Mouse (Mus musculus) cerebellum, adult 8-10 months (tissue): ENCODE data around the gene Lmna.
A peak's percentile ranks its signal among the peaks of the same experiment; 100 is the strongest.

Source experiments
- DNase-seq: peaks from one replicate; pipeline ENCODE4 v3.0.0; 2022

The Lmna gene

DNA sequence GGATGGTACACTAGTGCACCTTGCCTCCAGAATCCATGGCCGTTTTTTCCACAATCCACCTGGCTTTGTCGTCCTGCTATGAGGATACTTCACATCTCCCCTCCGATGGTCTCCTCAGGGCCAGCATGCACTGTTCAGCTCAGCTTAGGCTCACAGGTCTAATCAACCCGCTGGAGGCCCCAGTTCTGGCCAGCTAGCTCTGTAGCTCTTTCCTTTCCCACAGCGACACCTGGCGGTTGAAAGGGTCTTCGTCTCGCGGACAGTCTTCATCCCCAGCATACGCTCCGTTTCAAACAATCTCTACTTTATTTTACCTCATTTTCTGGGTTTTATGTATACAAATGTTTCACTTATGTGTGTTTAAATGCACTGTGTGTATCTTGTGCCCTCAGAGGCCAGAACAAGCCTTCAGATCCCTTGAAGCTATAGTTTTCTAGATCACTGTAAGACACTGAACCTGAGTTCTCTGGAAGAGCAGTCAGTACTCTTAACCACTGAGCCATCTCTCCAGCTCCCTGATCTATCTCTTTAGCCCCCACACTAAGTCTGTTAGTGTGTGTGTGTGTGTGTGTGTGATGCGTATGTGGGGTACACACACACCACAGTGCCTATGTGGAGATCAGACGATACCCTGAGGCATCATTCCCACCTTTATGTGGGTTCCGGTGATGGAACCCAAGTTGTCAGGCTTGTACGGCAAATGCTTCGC is 42.5 kb downstream of the Lmna start:
- peak; percentile 90 for DNase-seq

- DNase-seq, result no peak
These were observed 44.6 kb downstream of the Lmna start for GRCm38 (mm10) chr3:88465127-88465526.

- DNase-seq, result no peak
These were observed 45.3 kb downstream of the Lmna start for GRCm38 (mm10) chr3:88464425-88464824.

DNA sequence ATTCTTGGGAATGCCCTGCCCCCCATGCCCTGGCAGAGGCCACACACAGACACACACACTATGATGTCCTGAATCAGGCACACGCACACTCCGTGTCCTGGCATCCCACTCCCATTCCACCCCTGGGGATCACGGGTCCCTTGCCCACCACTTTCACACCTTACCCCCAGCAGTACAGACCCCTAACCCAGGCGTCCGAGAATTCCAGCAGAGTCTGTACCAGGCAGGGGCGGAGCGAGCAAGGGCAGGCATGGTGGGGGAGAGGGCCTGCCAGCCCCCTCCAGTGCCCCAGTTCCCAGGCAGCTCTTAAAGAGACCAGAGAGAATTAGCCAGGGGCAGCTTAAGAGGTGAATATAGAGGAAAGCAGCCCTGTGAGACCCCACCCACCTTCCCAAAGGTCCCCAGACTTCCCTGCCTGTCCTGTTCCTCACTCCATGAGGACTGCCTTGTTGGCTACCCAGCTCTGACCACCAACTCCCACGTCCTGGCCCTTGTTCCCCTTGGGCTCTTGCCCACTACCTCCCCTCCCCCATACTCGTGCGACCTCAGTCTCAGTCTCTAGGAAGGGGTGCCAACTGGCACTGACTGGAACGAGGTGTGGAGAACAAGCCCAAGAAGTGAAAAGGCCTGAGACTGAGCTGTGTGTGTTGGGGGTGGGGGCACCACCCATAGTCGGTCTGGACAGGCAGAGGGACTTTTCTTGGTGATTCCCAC is 48.6 kb downstream of the Lmna start, which contains the start of gene Sema4a:
Gene Sema4a (minus strand): TSS at position 200 of the 714 bp plus-strand sequence.
- no peak for DNase-seq

GRCm38 (mm10) chr3:88460029-88460428 is 49.7 kb downstream of the Lmna start:
- no peak for DNase-seq

- DNase-seq, result no peak
These were observed 51.0 kb downstream of the Lmna start for GRCm38 (mm10) chr3:88458778-88459219.

DNA sequence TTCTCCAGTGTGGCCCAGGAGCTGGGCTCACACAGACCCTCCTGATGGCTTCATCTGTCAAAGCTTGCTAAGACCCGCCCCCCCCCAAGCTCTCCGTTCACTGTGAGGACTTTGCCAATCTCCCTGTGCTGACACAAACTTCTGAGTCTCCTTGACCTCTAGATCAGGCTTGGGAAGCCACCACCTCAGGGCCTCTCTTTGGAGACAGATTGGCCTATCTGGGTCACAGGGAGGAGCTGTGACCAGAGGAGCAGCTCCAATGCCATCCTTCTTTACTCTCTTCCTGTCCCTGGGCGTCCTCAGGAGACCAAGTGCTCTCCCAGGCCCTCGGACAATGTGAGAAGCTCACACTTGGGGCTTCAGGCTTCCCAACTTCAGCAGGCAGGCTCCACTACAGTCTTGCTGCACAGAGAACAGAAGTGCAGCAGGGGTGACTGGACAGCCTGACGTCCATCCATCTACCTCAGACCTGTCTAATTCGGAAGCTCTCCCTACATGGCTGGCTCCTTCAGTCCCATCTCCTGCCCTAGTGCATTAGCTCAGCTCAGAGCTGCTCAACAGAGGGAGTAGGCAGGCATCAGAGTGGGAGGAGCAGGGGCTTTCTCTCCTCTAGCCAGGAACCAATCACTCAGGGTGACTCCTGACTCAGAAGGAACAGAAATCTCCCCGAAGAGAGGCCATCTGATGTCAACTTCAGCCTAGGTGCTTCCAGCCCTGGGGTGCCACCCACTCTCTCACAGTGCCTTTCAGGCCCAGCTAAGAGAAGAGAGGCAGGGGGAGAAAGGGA is 52.8 kb downstream of the Lmna start:
- no peak for DNase-seq

DNA sequence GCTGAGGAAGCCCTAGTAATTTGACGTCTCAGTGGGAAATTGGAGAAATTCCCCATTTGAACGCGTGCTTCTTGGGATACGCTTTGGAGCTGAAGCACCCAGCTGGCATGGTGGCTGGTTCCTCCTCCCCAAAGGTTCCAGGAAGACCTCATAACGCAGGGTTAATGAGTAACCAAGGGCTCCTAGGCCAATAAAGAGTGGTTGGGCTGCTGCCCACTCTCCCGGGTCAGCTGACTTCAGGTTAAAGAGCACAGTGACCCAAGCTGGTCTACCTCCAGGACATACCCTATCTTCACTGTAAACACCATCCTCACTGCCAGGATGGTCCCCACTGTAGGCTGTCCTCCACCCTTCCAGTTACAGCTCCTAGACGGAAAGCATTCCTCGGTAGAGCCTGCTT is 53.4 kb downstream of the Lmna start:
- DNase-seq, result no peak

DNA sequence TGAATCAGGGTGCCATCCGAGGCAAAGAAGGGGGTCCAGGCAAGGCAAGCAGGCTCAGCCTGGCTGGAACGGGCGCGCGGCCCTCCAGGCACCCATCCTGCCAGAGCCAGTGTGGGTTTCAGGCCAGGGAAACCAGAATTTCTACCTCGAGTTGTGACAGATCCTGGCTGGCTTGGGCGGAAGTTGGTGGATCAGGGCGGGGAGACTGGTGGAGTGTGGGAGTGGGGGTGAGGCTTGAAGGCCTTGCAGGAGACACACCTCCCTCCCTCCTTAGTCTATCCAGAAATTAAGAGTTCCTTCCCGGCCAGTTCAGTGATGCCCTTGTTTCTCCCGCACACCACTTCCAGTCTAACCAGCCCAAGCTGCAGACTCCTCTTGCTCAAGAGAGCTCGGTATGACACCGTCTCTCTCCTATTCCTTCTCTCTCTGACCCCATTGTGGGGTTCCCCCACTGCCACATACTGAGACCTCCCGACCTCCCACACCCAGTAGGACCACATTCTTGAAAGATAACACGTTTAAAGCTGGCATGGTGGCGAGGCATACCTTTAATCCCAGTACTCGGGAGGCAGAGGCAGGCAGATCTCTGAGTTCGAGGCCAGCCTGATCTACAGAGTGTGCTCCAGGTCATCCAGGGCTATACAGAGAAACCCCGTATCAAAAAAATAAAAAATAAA is 54.0 kb downstream of the Lmna start:
- DNase-seq, result no peak

DNA sequence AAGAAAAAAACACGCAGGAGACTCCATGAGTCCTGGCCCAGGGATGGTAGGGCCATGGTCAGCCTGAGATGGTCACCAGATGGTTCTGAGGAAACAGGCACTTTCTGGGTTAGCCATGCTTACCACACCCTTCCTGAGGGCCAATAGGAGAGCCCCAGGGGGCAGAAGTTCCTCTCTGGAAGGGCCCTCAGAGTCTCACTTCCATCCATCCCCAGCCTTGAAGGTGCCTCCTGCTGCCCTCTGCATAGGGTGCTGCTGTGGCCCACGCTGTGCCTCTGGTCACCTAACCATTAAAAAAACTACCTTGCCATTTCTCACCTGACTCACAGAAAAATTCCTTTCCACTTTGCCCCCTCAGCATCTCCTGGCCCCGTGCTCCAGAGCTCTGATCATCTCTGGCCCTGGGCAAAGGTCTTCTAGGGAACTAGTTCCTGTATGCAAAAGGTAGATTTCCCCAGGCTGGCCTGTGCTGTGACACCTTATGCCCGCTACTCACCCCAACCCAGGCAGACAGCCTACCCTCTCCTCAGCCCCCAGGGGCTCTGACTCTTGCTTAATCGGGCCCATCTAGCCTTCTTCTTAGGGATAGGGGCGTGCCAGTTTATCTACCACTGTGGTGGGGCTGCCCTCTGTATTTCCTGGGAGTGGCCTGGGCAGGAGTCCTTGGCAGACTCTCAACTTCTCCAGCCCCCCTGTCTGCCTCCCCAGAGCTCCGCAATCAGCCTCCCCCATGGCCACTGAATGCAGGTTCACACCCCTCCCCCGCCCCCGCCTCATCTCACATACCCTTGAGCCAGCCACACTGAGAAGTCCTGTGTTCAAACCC is 54.8 kb downstream of the Lmna start:
- no peak for DNase-seq

DNA sequence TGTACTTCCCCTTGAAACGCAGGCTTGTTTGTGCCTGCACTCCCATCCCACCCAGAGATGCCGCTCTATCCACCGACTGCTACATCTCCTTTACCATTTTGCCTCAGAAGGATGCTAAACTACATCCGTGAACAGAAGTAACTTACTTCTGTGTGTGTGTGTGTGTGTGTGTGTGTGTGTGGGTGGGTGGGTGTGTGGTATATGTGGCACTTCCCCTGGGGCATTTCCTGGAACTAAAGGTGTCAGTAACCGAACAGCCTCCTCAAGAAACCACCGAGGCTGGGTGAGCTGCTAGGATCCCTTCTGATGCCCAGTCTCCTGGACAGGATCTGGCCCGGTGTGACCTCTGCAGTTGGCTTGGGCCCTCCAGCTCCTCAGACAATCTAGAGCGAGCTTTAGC is 55.8 kb downstream of the Lmna start:
- no peak for DNase-seq

GRCm38 (mm10) chr3:88453369-88453768 is 56.4 kb downstream of the Lmna start:
- no peak for DNase-seq

GRCm38 (mm10) chr3:88452716-88453115 is 57.0 kb downstream of the Lmna start:
- no peak for DNase-seq

GRCm38 (mm10) chr3:88452246-88452645 is 57.5 kb downstream of the Lmna start:
- no peak for DNase-seq

DNA sequence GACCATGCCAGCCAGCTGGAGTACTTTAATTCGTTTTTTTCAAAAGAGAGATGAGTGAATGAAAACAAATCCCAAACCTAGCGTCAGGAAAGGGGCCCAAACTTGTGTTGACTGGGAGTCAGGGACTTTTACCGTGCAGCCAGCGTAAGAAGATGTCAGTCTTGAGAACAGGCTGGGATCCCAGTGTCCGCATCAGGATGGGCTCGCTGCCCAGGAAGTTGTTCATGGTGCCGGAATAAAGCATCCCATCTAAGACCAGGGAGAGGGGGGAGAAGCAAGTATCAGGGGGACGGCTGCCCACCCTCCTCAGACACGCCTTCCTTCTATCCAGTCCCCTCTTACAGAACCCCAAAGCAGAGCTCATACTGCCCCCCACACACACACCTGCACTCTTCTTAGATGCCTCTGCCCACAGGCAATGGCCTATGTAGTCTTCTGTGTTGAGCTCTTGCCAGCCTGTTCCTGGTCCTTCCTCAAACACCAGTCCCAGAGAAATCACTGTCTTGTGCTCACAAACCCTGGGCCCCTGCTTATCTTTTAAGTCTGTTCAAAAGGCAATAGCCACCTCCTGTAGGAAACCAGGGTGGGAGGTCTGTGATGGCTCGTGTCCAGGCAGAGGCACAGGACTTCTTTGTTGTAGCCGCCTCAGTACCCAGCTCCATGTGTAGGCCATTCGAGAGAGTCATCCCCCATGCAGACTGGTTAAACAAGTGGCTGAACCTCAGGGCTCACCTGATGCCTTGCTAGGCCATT is 59.2 kb downstream of the Lmna start:
- no peak for DNase-seq

GRCm38 (mm10) chr3:88449395-88450023 is 60.2 kb downstream of the Lmna start:
- DNase-seq, result peak; percentile 68

GRCm38 (mm10) chr3:88448443-88448842 is 61.3 kb downstream of the Lmna start:
- no peak for DNase-seq

DNA sequence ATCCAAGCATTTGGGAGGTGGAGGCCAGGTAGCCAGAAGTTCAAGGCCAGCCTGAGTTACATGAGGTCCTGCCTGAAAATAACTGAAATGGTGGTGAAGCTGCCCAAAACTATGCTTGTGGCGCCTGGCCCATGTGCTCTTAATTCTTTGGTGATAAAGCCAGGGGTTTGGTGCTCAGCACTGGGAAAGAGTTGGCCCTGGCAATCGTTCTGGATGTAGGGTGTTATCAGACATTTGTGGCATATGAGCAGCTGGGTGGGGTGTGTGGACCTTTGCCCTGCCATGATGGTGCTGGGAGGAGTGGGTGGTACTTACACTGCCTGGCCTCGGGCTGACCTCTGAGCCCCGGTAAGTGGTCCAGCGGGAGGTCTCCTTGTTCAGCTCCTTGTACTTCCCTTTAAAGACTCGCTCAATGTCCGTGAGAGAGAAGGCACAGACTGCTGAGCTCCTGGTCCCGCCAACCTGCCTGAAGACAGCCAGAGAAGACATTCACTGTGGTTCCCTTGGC is 62.0 kb downstream of the Lmna start:
- DNase-seq, result no peak

DNA sequence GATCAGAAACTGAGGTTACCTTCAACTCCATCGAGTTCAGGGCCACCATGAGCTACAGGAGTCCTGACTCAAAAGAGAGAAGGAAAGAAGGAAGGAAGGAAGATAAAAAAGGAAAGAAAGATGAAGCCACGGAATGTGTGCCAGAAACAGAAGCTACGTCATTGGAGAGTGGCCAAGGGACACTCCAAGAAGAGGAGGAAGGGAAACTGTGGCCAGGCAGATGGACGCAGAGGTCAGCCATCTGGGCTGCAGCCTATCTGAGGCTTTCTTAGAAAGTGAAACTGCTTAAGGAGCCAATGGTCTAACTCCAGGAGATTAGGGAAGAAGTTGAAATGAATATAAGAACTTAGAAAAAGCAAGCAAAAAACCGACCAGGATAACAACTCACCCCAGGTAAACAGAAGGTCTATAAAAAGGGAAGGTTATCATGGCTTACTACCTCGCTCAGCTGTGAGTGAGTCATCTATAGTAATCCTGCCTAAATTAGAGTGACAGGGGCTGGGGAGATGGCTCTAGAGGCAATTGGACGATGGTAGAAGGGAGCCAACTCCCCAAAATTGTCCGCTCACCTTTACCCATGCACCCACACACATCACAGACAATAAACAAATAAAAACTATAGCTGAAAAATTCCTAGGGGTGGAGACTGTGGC is 63.2 kb downstream of the Lmna start:
- no peak for DNase-seq

- no peak for DNase-seq
These were observed 66.9 kb downstream of the Lmna start for GRCm38 (mm10) chr3:88442888-88443287.
